Mouse (Mus musculus) kidney, adult 2 months (tissue): ENCODE data around the gene Arhgef7. TPM values are rescaled to one million over a fixed set of nuclear protein-coding genes. Genes with fewer than 3 reads are reported as not detected.

Experiments
- DNase-seq: peaks from one replicate; pipeline ENCODE4 v3.0.0; 2021
- H3K27ac ChIP-seq: fragments of 200-500 bp; 2 replicates; pipeline ENCODE4 v1.5.1; 2012; ENCODE audit warnings: low read depth, low read length, control low read depth, inconsistent platforms; ENCODE audit not compliant: insufficient read depth
- H3K27me3 ChIP-seq: fragments of 200-500 bp; replicated peaks from 2 replicates; pipeline ENCODE4 v1.6.1; 2012; ENCODE audit warnings: mild to moderate bottlenecking, moderate library complexity, low read length, inconsistent platforms; ENCODE audit not compliant: control insufficient read depth, insufficient read depth
- H3K36me3 ChIP-seq: fragments of 200-500 bp; 2 replicates; pipeline ENCODE4 v1.6.1; 2012; ENCODE audit warnings: mild to moderate bottlenecking, moderate library complexity, low read length, inconsistent platforms; ENCODE audit not compliant: control insufficient read depth, insufficient read depth
- H3K4me1 ChIP-seq: fragments of 200-500 bp; 2 replicates; pipeline ENCODE4 v1.6.1; 2011; ENCODE audit warnings: low read length; ENCODE audit not compliant: control insufficient read depth, insufficient read depth
- H3K4me3 ChIP-seq: fragments of 200-500 bp; 2 replicates; pipeline ENCODE4 v1.5.1; 2011; ENCODE audit warnings: mild to moderate bottlenecking, low read depth, low read length, control low read depth; ENCODE audit not compliant: insufficient read depth
- CTCF ChIP-seq: fragments of 200-500 bp; conservative IDR thresholded peaks from 2 replicates; pipeline ENCODE4 v1.5.1; 2011; ENCODE audit warnings: low read depth, mild to moderate bottlenecking, control low read depth, low read length, moderate library complexity, mixed read lengths; ENCODE audit not compliant: insufficient read depth, insufficient read length
- POLR2A ChIP-seq: fragments of 200-500 bp; IDR thresholded peaks from one replicate; pipeline ENCODE4 v1.6.1; 2011; ENCODE audit warnings: low read depth, low read length, control low read depth
- WGBS: fragments of 180-500 bp; shearing (Covaris S2); methylation state at CpG from one replicate; pipeline ENCODE4 v1.1.7; 2018; 5-methylcytosine and 5-hydroxymethylcytosine counted together
- polyA plus RNA-seq: library from polyadenylated mRNA; depleted of rRNA; stranded (reverse); fragments of >200 nt; gene quantifications from 2 replicates; pipeline ENCODE4 v1.2.3, GENCODE M21; 2012

The Arhgef7 gene
- polyA plus RNA-seq, 1 experiment: 49.6 TPM

DNA sequence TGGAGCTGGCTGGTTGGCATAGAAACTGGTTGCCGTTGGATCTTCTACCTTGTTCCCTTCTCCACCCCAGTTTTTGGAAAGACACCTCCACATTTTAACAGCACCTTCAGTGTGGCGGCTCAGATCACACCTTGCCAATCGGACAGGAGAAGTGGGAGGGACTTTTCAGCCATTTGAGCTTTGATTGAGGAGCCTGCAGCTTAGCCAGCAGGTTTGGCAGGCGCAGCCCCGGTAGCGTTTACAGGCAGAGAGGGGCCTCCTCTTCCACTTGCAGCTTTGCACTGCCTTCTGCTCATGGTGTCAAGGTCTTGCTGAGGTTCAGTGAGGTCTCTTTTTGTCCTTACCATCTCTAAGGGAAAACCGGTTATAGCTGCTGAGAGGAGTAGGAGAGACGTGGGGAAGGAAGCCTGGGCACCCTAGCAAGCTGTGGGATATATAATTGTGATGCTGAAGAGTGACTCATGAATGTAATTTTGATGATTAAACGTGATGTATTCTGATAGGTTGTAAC lies 95.1 kb downstream of the Arhgef7 start:
- no peaks in the 10 kb centered on the region for H3K27me3 ChIP-seq
- no peaks in the 10 kb centered on the region; the same call in none of the 2 replicates for H3K36me3 ChIP-seq
- WGBS: 63% methylated on average over 9 of the region's 9 CpGs
- H3K4me3 ChIP-seq: no peak overlapping the region
- no peak overlapping the region for H3K27ac ChIP-seq
- no peaks in the 10 kb centered on the region for H3K4me1 ChIP-seq
- DNase-seq: no peak
- TF ChIP-seq POLR2A (no peak), CTCF (no peak)

DNA sequence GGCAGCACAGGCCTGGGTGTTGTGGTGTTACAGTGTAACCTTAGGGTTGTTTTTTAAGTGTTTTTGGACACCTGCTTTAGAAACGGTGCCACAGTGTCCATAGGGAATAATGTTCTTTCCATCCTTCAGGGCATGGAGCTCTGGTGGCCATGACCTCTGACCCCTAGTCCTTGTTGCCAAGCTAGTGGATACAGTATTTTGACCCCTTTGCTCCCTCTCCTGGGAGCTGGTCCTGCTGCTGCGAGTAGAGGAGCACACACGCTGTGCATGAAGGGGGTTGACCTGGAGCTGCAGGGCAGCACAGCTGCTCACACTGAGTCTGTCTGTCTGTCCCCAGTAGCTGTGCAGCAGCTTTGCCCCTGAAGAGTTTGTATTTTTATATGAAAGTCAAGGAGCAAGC lies 98.2 kb downstream of the Arhgef7 start:
- Histone ChIP-seq H3K27ac (no peak overlapping the region), H3K36me3 (no peaks in the 10 kb centered on the region; the same call in 1 of the 2 replicates), H3K4me1 (no peaks in the 10 kb centered on the region), H3K4me3 (no peak overlapping the region), H3K27me3 (no peaks in the 10 kb centered on the region)
- peak; percentile 23 for DNase-seq
- TF ChIP-seq POLR2A (no peak), CTCF (no peak)
- 46% methylated on average over 3 of the region's 3 CpGs for WGBS

DNA sequence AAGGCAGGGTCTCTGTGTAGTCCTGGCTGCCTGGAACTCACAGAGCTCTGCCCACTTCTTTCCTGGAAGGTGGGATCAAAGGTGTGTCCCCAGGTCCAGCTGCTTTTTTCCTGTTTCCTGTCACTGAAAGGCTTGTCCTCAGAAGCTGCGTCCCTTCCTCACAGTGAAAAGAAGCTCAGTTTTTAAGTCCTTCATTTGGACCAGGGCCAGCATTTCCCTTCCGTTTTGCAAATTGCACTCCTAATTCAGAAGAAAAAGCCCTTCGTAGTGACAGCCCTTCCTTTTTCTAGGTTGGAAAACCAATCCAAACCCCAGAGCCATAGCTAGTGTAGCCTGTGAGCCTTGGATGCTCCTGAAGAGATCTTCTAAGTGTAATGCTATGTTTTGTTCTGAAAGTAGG lies 99.8 kb downstream of the Arhgef7 start:
- peak; percentile 15 for DNase-seq
- no peaks in the 10 kb centered on the region; the same call in 1 of the 2 replicates for H3K4me1 ChIP-seq
- no peak overlapping the region for H3K4me3 ChIP-seq
- H3K27me3 ChIP-seq: no peaks in the 10 kb centered on the region
- WGBS: 53% methylated on average over 3 of the region's 3 CpGs
- H3K36me3 ChIP-seq: no peaks in the 10 kb centered on the region; the same call in 1 of the 2 replicates
- H3K27ac ChIP-seq: no peak overlapping the region
- TF ChIP-seq POLR2A: no peak
- no peak for TF ChIP-seq CTCF

DNA sequence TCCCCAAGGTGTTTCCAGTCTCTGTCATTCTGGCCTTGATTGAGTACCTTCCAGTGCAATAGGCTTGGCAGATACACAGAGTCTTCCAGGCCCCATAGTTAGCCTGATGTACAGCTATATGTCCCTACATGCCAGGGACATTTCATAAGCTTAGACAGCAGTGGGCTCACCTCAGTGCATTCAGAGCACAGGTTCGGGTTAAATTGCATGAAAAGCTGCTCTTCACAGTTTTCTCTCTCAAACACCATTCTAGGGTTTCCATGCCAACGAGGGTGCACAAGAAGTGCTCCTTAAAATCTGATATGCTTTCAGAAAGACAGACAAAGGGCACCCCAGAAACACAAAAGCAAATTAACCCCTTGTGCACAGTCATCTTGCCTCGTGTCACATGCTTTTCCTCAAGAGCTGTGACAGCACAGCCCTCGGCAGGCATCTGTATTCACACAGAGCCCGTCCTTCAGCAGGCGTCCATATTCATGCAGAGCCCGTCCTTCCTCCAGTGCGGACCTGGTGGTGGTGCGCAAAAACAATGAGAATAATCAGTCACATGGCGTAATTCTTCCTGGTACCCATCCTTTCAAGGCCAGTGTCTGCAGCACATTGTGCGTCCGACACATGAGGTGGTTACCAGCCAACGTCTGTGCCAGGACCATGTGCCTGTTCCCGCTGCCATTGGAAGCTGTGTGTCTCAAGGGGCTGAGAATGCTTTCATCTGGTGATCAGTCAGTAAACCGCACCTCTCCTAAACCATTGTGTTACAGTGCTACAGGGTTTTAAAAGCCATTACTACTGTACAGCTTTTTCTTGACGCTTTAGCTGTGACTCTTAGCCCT lies 102.9 kb downstream of the Arhgef7 start:
- no peak for DNase-seq
- H3K27ac ChIP-seq: no peak overlapping the region
- H3K4me3 ChIP-seq: no peak overlapping the region
- no peaks in the 10 kb centered on the region; the same call in 1 of the 2 replicates for H3K36me3 ChIP-seq
- no peaks in the 10 kb centered on the region for H3K27me3 ChIP-seq
- TF ChIP-seq CTCF: no peak
- TF ChIP-seq POLR2A: no peak
- no peaks in the 10 kb centered on the region; the same call in 1 of the 2 replicates for H3K4me1 ChIP-seq
- WGBS: 78% methylated on average over 16 of the region's 16 CpGs

DNA sequence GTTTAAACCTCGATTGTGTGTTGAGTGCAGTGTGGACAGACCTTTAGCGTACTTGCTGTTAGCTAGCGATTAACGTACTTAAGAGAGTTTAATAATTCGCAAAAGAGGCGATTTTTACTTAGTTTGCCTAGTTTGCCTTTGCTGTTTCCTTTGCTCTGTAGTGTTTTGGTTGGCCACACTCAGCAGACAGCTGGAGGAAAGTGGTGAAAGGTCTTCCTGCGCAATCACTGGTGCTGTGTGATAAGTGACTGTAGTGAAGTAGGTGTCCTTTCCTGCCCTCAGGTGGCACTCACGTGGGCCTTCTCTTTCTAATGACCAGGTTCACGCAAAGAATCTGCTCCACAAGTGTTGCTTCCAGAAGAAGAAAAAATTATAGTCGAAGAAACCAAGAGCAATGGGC lies 103.7 kb downstream of the Arhgef7 start:
- no peaks in the 10 kb centered on the region; the same call in 1 of the 2 replicates for H3K36me3 ChIP-seq
- TF ChIP-seq CTCF (no peak), POLR2A (no peak)
- DNase-seq: peak; percentile 50

DNA sequence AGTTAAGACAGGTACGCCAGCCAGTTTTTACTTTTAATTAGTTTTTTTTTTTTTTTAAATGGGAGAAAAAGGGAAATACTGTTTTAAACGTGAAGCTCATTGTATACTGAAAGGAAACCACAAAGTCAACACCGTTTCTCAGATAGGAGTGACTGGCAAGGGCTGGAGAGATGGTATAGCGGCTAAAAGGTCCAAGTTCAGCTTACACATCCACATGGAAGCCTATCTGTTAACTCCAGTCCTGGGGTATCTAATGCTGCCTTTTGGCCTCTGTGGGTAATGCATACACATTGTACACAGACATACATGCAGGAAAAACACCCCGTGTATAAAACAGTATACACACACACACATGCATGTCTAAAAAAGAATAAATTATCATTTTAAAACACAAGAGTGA lies 104.4 kb downstream of the Arhgef7 start:
- Histone ChIP-seq H3K4me3 (no peak overlapping the region), H3K27me3 (no peaks in the 10 kb centered on the region), H3K4me1 (no peaks in the 10 kb centered on the region; the same call in 1 of the 2 replicates), H3K27ac (no peak overlapping the region), H3K36me3 (no peaks in the 10 kb centered on the region; the same call in 1 of the 2 replicates)
- TF ChIP-seq CTCF (no peak), POLR2A (no peak)
- DNase-seq: no peak
- WGBS: 83% methylated on average over 5 of the region's 5 CpGs

More for the DNA sequence above, 103.7 kb downstream of the Arhgef7 start:
- H3K4me1 ChIP-seq: no peaks in the 10 kb centered on the region; the same call in 1 of the 2 replicates
- 62% methylated on average over 10 of the region's 10 CpGs for WGBS
- H3K27me3 ChIP-seq: no peaks in the 10 kb centered on the region
- no peak overlapping the region for H3K27ac ChIP-seq
- no peak overlapping the region for H3K4me3 ChIP-seq

DNA sequence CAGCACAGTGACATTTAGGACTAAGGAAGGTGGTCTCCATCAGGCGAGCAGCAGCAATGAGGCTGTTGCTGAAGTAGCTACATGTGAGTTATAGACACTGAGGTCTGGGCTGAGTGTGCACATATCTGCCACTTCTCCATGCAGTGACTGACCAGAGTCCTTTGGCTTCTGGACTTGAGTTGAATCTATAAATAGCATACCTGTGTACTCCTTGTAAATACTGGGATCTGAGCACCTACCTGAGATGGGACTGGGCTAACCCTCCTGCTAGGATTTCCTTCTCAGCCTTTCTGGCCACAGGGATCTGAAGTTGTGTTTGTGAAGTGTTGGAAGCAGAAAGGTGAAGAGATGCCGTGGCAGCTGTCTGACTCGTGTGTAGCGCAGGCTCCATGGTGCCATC lies 105.6 kb downstream of the Arhgef7 start:
- no peak for DNase-seq
- TF ChIP-seq POLR2A (no peak), CTCF (no peak)
- no peaks in the 10 kb centered on the region; the same call in 1 of the 2 replicates for H3K36me3 ChIP-seq
- H3K4me1 ChIP-seq: no peaks in the 10 kb centered on the region; the same call in 1 of the 2 replicates
- no peak overlapping the region for H3K4me3 ChIP-seq
- H3K27me3 ChIP-seq: no peaks in the 10 kb centered on the region
- no peak overlapping the region for H3K27ac ChIP-seq
- WGBS: 89% methylated on average over 4 of the region's 4 CpGs
